In genomic region chr6:58710369-58710768, GRCm38 (mm10) we compare ENCODE assay signal across 23 mouse cellular contexts.
"Had no signal": no experiment of that assay in that cellular context is flagged by ENCODE, and none has a peak within 500 bp of the region (broad histone marks: within the 10 kb centered on the region; RNA-seq: fewer than 3 reads in every experiment).

No protein-coding gene starts in this region.

- H3K4me3 ChIP-seq: heart, adult 2 months; heart, embryonic 13.5 days; heart, embryonic 15.5 days; hindbrain, embryonic 13.5 days; hindbrain, embryonic 15.5 days; kidney, embryonic 15.5 days; left cerebral cortex, adult 2 months; limb, embryonic 13.5 days; limb, embryonic 15.5 days; liver, embryonic 12.5 days had no signal

- H3K27me3 ChIP-seq: heart, embryonic 13.5 days; heart, embryonic 15.5 days; hindbrain, embryonic 13.5 days; hindbrain, embryonic 15.5 days; kidney, embryonic 15.5 days; limb, embryonic 13.5 days; limb, embryonic 15.5 days; liver, embryonic 12.5 days had no signal

- ATAC-seq: hindbrain, postnatal 0 days; intestine, embryonic 16.5 days; liver, embryonic 12.5 days had no signal

- H3K4me1 ChIP-seq: heart, embryonic 13.5 days; heart, embryonic 15.5 days; hindbrain, embryonic 13.5 days; hindbrain, embryonic 15.5 days; kidney, embryonic 15.5 days; limb, embryonic 13.5 days; limb, embryonic 15.5 days; liver, embryonic 12.5 days had no signal

- H3K4me2 ChIP-seq: heart, embryonic 11.5 days; heart, embryonic 13.5 days; heart, embryonic 15.5 days; hindbrain, embryonic 13.5 days; hindbrain, embryonic 15.5 days; kidney, embryonic 15.5 days; limb, embryonic 13.5 days; limb, embryonic 15.5 days; liver, embryonic 12.5 days had no signal

- H3K36me3 ChIP-seq: heart, embryonic 13.5 days; heart, embryonic 15.5 days; hindbrain, embryonic 13.5 days; hindbrain, embryonic 15.5 days; kidney, embryonic 15.5 days; limb, embryonic 13.5 days; limb, embryonic 15.5 days; liver, embryonic 12.5 days had no signal

- DNase-seq: gastrocnemius, postnatal 14 days; heart, adult 11 months; heart, adult 2 months; heart, postnatal 4 days; kidney, adult 11 months; kidney, adult 2 months; kidney, adult 9 months; kidney, postnatal 14 days; kidney, postnatal 36 days; layer of hippocampus, adult 9-11 months had no signal

- H3K27ac ChIP-seq: heart, adult 2 months; heart, embryonic 13.5 days; heart, embryonic 15.5 days; hindbrain, embryonic 13.5 days; hindbrain, embryonic 15.5 days; hindbrain, postnatal 0 days; kidney, embryonic 15.5 days; kidney, postnatal 0 days; left cerebral cortex, adult 2 months; limb, embryonic 13.5 days; limb, embryonic 15.5 days; liver, embryonic 12.5 days had no signal

- H3K9me3 ChIP-seq: heart, embryonic 13.5 days; heart, embryonic 15.5 days; hindbrain, embryonic 13.5 days; hindbrain, embryonic 15.5 days; kidney, embryonic 15.5 days; limb, embryonic 13.5 days; limb, embryonic 15.5 days; liver, embryonic 12.5 days had no signal

- H3K9ac ChIP-seq: heart, embryonic 13.5 days; heart, embryonic 15.5 days; hindbrain, embryonic 13.5 days; hindbrain, embryonic 15.5 days; kidney, embryonic 15.5 days; limb, embryonic 13.5 days; limb, embryonic 15.5 days; liver, embryonic 12.5 days had no signal
